Mouse (Mus musculus): ENCODE measurements around the gene Sapcd1. TPM values are rescaled to one million over a fixed set of nuclear protein-coding genes. Genes with fewer than 3 reads are reported as not detected.
A peak's percentile ranks its signal among the peaks of the same experiment; 100 is the strongest.
"Not testable (repeated sequence)": the region's sequence is repeated elsewhere in the genome, so short reads cannot be mapped to it uniquely, and the experiment has no call there.

Sapcd1 gene
- polyA plus RNA-seq, 1 experiment from 2014 or later, result 1.1 TPM

- H3K4me3 ChIP-seq (ENCODE audit: low read depth, low read length), result no peak overlapping the region
- ATAC-seq, result no peak
- H3K9me3 ChIP-seq (replicated peaks; ENCODE audit: control insufficient read depth, low read length, poor library complexity, severe bottlenecking), result no peaks in the 10 kb centered on the region
- H3K27me3 ChIP-seq (ENCODE audit: control insufficient read depth, insufficient read depth, low read depth, low read length), result no peaks in the 10 kb centered on the region
- WGBS, result 97% methylated on average over 10 of the region's 10 CpGs
- H3K36me3 ChIP-seq (ENCODE audit: control insufficient read depth, insufficient read depth, low read length), result peaks cover 29% of the 10 kb centered on the region
- no peak overlapping the region for H3K4me2 ChIP-seq (ENCODE audit: low read length)
- H3K9ac ChIP-seq (ENCODE audit: low read depth, low read length), result no peak overlapping the region
- no peak overlapping the region for H3K27ac ChIP-seq (ENCODE audit: low read length)
- H3K4me1 ChIP-seq (ENCODE audit: control insufficient read depth, insufficient read depth, low read length), result peaks cover 16% of the 10 kb centered on the region
These were observed 22.7 kb downstream of the Sapcd1 start for GRCm38 (mm10) chr17:35005158-35005557.

GRCm38 (mm10) chr17:35004075-35004717 lies 23.6 kb downstream of the Sapcd1 start:
- ATAC-seq, result no peak
- Histone ChIP-seq H3K4me2 (ENCODE audit: low read length) (no peak overlapping the region), H3K9ac (ENCODE audit: low read depth, low read length) (no peak overlapping the region), H3K27ac (ENCODE audit: low read length) (no peak overlapping the region), H3K36me3 (ENCODE audit: control insufficient read depth, insufficient read depth, low read length) (peaks cover 28% of the 10 kb centered on the region), H3K4me3 (ENCODE audit: low read depth, low read length) (no peak overlapping the region), H3K9me3 (replicated peaks; ENCODE audit: control insufficient read depth, low read length, poor library complexity, severe bottlenecking) (no peaks in the 10 kb centered on the region), H3K4me1 (ENCODE audit: control insufficient read depth, insufficient read depth, low read length) (peaks cover 19% of the 10 kb centered on the region), H3K27me3 (ENCODE audit: control insufficient read depth, insufficient read depth, low read depth, low read length) (no peaks in the 10 kb centered on the region)
- 96% methylated on average over 17 of the region's 17 CpGs for WGBS

GRCm38 (mm10) chr17:35003022-35003838 lies 24.6 kb downstream of the Sapcd1 start:
- Histone ChIP-seq H3K27me3 (ENCODE audit: control insufficient read depth, insufficient read depth, low read depth, low read length) (no peaks in the 10 kb centered on the region), H3K4me2 (ENCODE audit: low read length) (no peak overlapping the region), H3K4me1 (ENCODE audit: control insufficient read depth, insufficient read depth, low read length) (peaks cover 19% of the 10 kb centered on the region), H3K9ac (ENCODE audit: low read depth, low read length) (no peak overlapping the region; the same call in 1 of the 2 replicates), H3K9me3 (replicated peaks; ENCODE audit: control insufficient read depth, low read length, poor library complexity, severe bottlenecking) (no peaks in the 10 kb centered on the region), H3K4me3 (ENCODE audit: low read depth, low read length) (no peak overlapping the region), H3K27ac (ENCODE audit: low read length) (no peak overlapping the region), H3K36me3 (ENCODE audit: control insufficient read depth, insufficient read depth, low read length) (peaks cover 22% of the 10 kb centered on the region)
- WGBS, result 82% methylated on average over 9 of the region's 9 CpGs
- no peak for ATAC-seq

- peaks cover 19% of the 10 kb centered on the region for H3K4me1 ChIP-seq (ENCODE audit: control insufficient read depth, insufficient read depth, low read length)
- H3K4me2 ChIP-seq (ENCODE audit: low read length), result peak overlapping the region; percentile 97
- no peak for ATAC-seq
- peak overlapping the region; percentile 54 for H3K9ac ChIP-seq (ENCODE audit: low read depth, low read length)
- H3K27me3 ChIP-seq (ENCODE audit: control insufficient read depth, insufficient read depth, low read depth, low read length), result no peaks in the 10 kb centered on the region
- peak overlapping the region; percentile 77 for H3K4me3 ChIP-seq (ENCODE audit: low read depth, low read length)
- WGBS, result 10% methylated on average over 12 of the region's 12 CpGs
- H3K36me3 ChIP-seq (ENCODE audit: control insufficient read depth, insufficient read depth, low read length), result peaks cover 17% of the 10 kb centered on the region
- no peaks in the 10 kb centered on the region for H3K9me3 ChIP-seq (replicated peaks; ENCODE audit: control insufficient read depth, low read length, poor library complexity, severe bottlenecking)
- H3K27ac ChIP-seq (ENCODE audit: low read length), result no peak overlapping the region; the same call in 1 of the 2 replicates
These were observed 25.5 kb downstream of the Sapcd1 start for GRCm38 (mm10) chr17:35002153-35002865.

GRCm38 (mm10) chr17:35001452-35002152 lies 26.2 kb downstream of the Sapcd1 start:
- ATAC-seq, result no peak; the same call in 1 of the 2 replicates
- Histone ChIP-seq H3K27me3 (ENCODE audit: control insufficient read depth, insufficient read depth, low read depth, low read length) (no peaks in the 10 kb centered on the region), H3K4me2 (ENCODE audit: low read length) (peak overlapping the region; percentile 97), H3K36me3 (ENCODE audit: control insufficient read depth, insufficient read depth, low read length) (peaks cover 14% of the 10 kb centered on the region), H3K27ac (ENCODE audit: low read length) (peak overlapping the region; percentile 95), H3K9me3 (replicated peaks; ENCODE audit: control insufficient read depth, low read length, poor library complexity, severe bottlenecking) (no peaks in the 10 kb centered on the region), H3K4me1 (ENCODE audit: control insufficient read depth, insufficient read depth, low read length) (peaks cover 19% of the 10 kb centered on the region), H3K9ac (ENCODE audit: low read depth, low read length) (peak overlapping the region; percentile 90), H3K4me3 (ENCODE audit: low read depth, low read length) (peak overlapping the region; percentile 77)
- 0% methylated on average over 35 of the region's 35 CpGs for whole genome bisulfite sequencing

- Histone ChIP-seq H3K4me1 (ENCODE audit: control insufficient read depth, insufficient read depth, low read length) (peaks cover 19% of the 10 kb centered on the region), H3K9ac (ENCODE audit: low read depth, low read length) (peak within 1 kb of the TSS; percentile 90), H3K9me3 (replicated peaks; ENCODE audit: control insufficient read depth, low read length, poor library complexity, severe bottlenecking) (no peaks in the 10 kb centered on the region), H3K4me3 (ENCODE audit: low read depth, low read length) (peak within 1 kb of the TSS; percentile 77), H3K27ac (ENCODE audit: low read length) (peak within 1 kb of the TSS; percentile 95), H3K27me3 (ENCODE audit: control insufficient read depth, insufficient read depth, low read depth, low read length) (no peaks in the 10 kb centered on the region), H3K4me2 (ENCODE audit: low read length) (peak within 1 kb of the TSS; percentile 97), H3K36me3 (ENCODE audit: control insufficient read depth, insufficient read depth, low read length) (peaks cover 13% of the 10 kb centered on the region)
- WGBS, result under 1% methylated on average over 69 of the region's 83 CpGs
- ATAC-seq, result peak; percentile 91
These were observed 26.9 kb downstream of the Sapcd1 start, which contains the start of gene Vars for GRCm38 (mm10) chr17:35000717-35001451. Gene Vars (plus strand): TSS chr17:35000987.

GRCm38 (mm10) chr17:34999871-35000716 lies 27.7 kb downstream of the Sapcd1 start:
- WGBS, result 26% methylated on average over 29 of the region's 32 CpGs
- not testable (repeated sequence) for H3K27me3 ChIP-seq (ENCODE audit: control insufficient read depth, insufficient read depth, low read depth, low read length); ATAC-seq; H3K9me3 ChIP-seq (replicated peaks; ENCODE audit: control insufficient read depth, low read length, poor library complexity, severe bottlenecking); H3K36me3 ChIP-seq (ENCODE audit: control insufficient read depth, insufficient read depth, low read length)
- H3K27ac ChIP-seq (ENCODE audit: low read length), result peak overlapping the region; percentile 95
- peak overlapping the region; percentile 90 for H3K9ac ChIP-seq (ENCODE audit: low read depth, low read length)
- H3K4me1 ChIP-seq (ENCODE audit: control insufficient read depth, insufficient read depth, low read length), result peaks cover 19% of the 10 kb centered on the region
- peak overlapping the region; percentile 97 for H3K4me2 ChIP-seq (ENCODE audit: low read length)
- H3K4me3 ChIP-seq (ENCODE audit: low read depth, low read length), result peak overlapping the region; percentile 77

Measured in midbrain, embryonic 16.5 days (tissue).